Comparison of ENCODE assay signal across 20 mouse cellular contexts in genomic region chr3:36478776-36479175, GRCm38 (mm10). TPM values are rescaled to one million over a fixed set of nuclear protein-coding genes. Genes with fewer than 3 reads are reported as not detected.
DNase-seq lines count a peak whose midpoint lies in the region.
"Had no signal": no experiment of that assay in that cellular context is flagged by ENCODE, and none has a peak within 500 bp of the region (broad histone marks: within the 10 kb centered on the region; RNA-seq: fewer than 3 reads in every experiment).

No protein-coding gene starts in this region.

- intact Hi-C loops in left cerebral cortex, postnatal 4 days (cut with DNase I) = no loop called here
- intact Hi-C loops in left cerebral cortex, postnatal 36 days (cut with DNase I) = no loop called here

- peak; percentile 79 for DNase-seq in heart, adult 11 months
- no peak for DNase-seq in heart, adult 9 months (ENCODE audit: low spot score in 2 of 2)
- peak; percentile 44 to 57 for DNase-seq in left cerebral cortex, adult 18-20 months (ENCODE audit: low spot score in 2 of 2)
- no peak for DNase-seq in left cerebral cortex, postnatal 4 days
- DNase-seq in brain, adult 2 months (ENCODE audit: low read depth, low spot score) = peak; percentile 77
- peak; percentile 43 to 61 for DNase-seq in left cerebral cortex, postnatal 36 days (ENCODE audit: low spot score in 2 of 2)
- DNase-seq in heart, adult 18-20 months = no peak
- DNase-seq: B cell, adult 2 months; cerebellum, adult 2 months; cerebellum, postnatal 25 days; gastrocnemius, adult 2 months; kidney, postnatal 36 days; layer of hippocampus, postnatal 36 days; liver, postnatal 0 days; spleen, adult 18-20 months; thymus, postnatal 14 days had no signal

RNA-seq across cellular contexts. Expression of gene 1810062G17Rik, which starts 3.0 kb away (rescaled TPM):
- not detected for total RNA-seq in left cerebral cortex, adult 18-20 months (2021)
- not detected for total RNA-seq in left cerebral cortex, postnatal 4 days (2021)
- not detected for total RNA-seq in left cerebral cortex, postnatal 36 days (2021)
- total RNA-seq in heart, adult 18-20 months (2021) = not detected
- total RNA-seq: gastrocnemius, adult 2 months; hematopoietic stem cell, adult 5-6 weeks; layer of hippocampus, adult 8-10 months; layer of hippocampus, postnatal 36 days had no signal

RNA-seq across cellular contexts. Expression of gene Anxa5, which starts 3.1 kb away (rescaled TPM):
- total RNA-seq in left cerebral cortex, adult 18-20 months (2021) = 10 to 100 TPM; 71.6 to 82.2 TPM
- 10 to 100 TPM; 32.3 to 33.1 TPM for total RNA-seq in left cerebral cortex, postnatal 4 days (2021)
- total RNA-seq in left cerebral cortex, postnatal 36 days (2021) = 10 to 100 TPM; 64.2 to 67.8 TPM
- 100 to 1,000 TPM; 128 to 134 TPM for total RNA-seq in heart, adult 18-20 months (2021)

RNA-seq across cellular contexts. Expression of gene Gm11549, which starts 42.8 kb away (rescaled TPM):
- 10 to 100 TPM; 34.4 to 35.0 TPM for total RNA-seq in left cerebral cortex, adult 18-20 months (2021)
- 1 to 10 TPM; 1.5 to 2.6 TPM for total RNA-seq in left cerebral cortex, postnatal 4 days (2021)
- total RNA-seq in left cerebral cortex, postnatal 36 days (2021) = 10 to 100 TPM; 32.8 to 42.1 TPM
- total RNA-seq in heart, adult 18-20 months (2021) = not detected
- total RNA-seq: adrenal gland, adult 18-20 months; CH12.LX; gastrocnemius, adult 2 months; hematopoietic stem cell, adult 5-6 weeks had no signal

Comparison
In these comparisons a context has a peak if more than half of its experiments do, and no peak if none do; other contexts are left out.
1. DNase-seq: peak in heart, adult 11 months (single experiment), left cerebral cortex, adult 18-20 months (2 of 2), brain, adult 2 months (single experiment) and left cerebral cortex, postnatal 36 days (2 of 2); none in heart, adult 9 months (0 of 2), left cerebral cortex, postnatal 4 days (single experiment) and heart, adult 18-20 months (0 of 2).
2. RNA of gene Gm11549, which starts 42.8 kb away (total RNA-seq): 32.8 to 42.1 TPM in left cerebral cortex, postnatal 36 days and 34.4 to 35.0 TPM in left cerebral cortex, adult 18-20 months; 1.5 to 2.6 TPM in left cerebral cortex, postnatal 4 days and not detected in heart, adult 18-20 months; every median in the first group is over 4 times any median in the second.